Mouse (Mus musculus) limb, embryonic 14.5 days (tissue): Measurements from ENCODE around the gene Rad51. TPM values are rescaled to one million over a fixed set of nuclear protein-coding genes. Genes with fewer than 3 reads are reported as not detected.

Experiments
- ATAC-seq: fragments of 200-750 bp; cut with Nextera tagmentation; 2 replicates; pipeline ENCODE4 v1.8.0; 2017; ENCODE audit warnings: low read depth, moderate number of reproducible peaks, moderate TSS enrichment; ENCODE audit not compliant: low FRiP score
- DNase-seq: peaks from one replicate; pipeline ENCODE4 v3.0.0-alpha.2; 2015; ENCODE audit warnings: low spot score
- H3K27ac ChIP-seq: fragments of 300-500 bp; sonication (generic); replicated peaks from 2 replicates; pipeline ENCODE4 v1.5.1; 2014; ENCODE audit warnings: low read depth, mild to moderate bottlenecking, low read length, moderate library complexity, mixed read lengths
- H3K27me3 ChIP-seq: fragments of 300-500 bp; sonication (generic); 2 replicates; pipeline ENCODE4 v1.6.1; 2014; ENCODE audit warnings: low read length, mixed read lengths; ENCODE audit not compliant: control insufficient read depth, insufficient read depth
- H3K36me3 ChIP-seq: fragments of 300-500 bp; sonication (generic); 2 replicates; pipeline ENCODE4 v1.6.1; 2014; ENCODE audit warnings: mild to moderate bottlenecking, low read length, moderate library complexity, mixed read lengths; ENCODE audit not compliant: control insufficient read depth, insufficient read depth
- H3K4me1 ChIP-seq: fragments of 300-500 bp; sonication (generic); 2 replicates; pipeline ENCODE4 v1.6.1; 2014; ENCODE audit warnings: antibody characterized with exemption, low read length, mixed read lengths; ENCODE audit not compliant: control insufficient read depth, insufficient read depth
- H3K4me2 ChIP-seq: fragments of 300-500 bp; sonication (generic); replicated peaks from 2 replicates; pipeline ENCODE4 v1.6.1; 2014; ENCODE audit warnings: low read depth, mild to moderate bottlenecking, low read length, moderate library complexity; ENCODE audit not compliant: severe bottlenecking
- H3K4me3 ChIP-seq: fragments of 300-500 bp; sonication (generic); replicated peaks from 2 replicates; pipeline ENCODE4 v1.5.1; 2014; ENCODE audit warnings: low read length
- H3K9ac ChIP-seq: fragments of 300-500 bp; sonication (generic); 2 replicates; pipeline ENCODE4 v1.6.1; 2014; ENCODE audit warnings: mild to moderate bottlenecking, low read depth, low read length, moderate library complexity; ENCODE audit not compliant: severe bottlenecking
- H3K9me3 ChIP-seq: fragments of 300-500 bp; sonication (generic); 2 replicates; pipeline ENCODE4 v1.6.1; 2016; ENCODE audit warnings: low read length; ENCODE audit not compliant: control insufficient read depth
- POLR2A ChIP-seq: fragments of 200-500 bp; IDR thresholded peaks from 2 replicates; pipeline ENCODE4 v1.8.0; 2012; ENCODE audit warnings: inconsistent platforms, mild to moderate bottlenecking, moderate library complexity, borderline replicate concordance; ENCODE audit not compliant: insufficient read depth, insufficient read length; ENCODE audit errors: extremely low read depth
- WGBS: fragments of 180-500 bp; shearing (Covaris S2); extraction: QIAGEN DNeasy Blood & Tissue Kit; methylation state at CpG from one replicate; pipeline ENCODE4 v1.1.7; 2014; 5-methylcytosine and 5-hydroxymethylcytosine counted together
- polyA plus RNA-seq, 2 experiments: library from polyadenylated mRNA; depleted of rRNA in 1 of 2; stranded (reverse) in 1 of 2; unstranded in 1 of 2; fragments of >200 nt; fragmentation: Nextera tagmentation in 1 of 2; extraction: Ambion mirVana in 1 of 2; gene quantifications; 2 replicates each; pipeline versions ENCODE4 v1.2.1 to v1.2.3; 2012 to 2014

Gene Rad51
- polyA plus RNA-seq, 2 experiments: 38.6 to 41.5 TPM

DNA sequence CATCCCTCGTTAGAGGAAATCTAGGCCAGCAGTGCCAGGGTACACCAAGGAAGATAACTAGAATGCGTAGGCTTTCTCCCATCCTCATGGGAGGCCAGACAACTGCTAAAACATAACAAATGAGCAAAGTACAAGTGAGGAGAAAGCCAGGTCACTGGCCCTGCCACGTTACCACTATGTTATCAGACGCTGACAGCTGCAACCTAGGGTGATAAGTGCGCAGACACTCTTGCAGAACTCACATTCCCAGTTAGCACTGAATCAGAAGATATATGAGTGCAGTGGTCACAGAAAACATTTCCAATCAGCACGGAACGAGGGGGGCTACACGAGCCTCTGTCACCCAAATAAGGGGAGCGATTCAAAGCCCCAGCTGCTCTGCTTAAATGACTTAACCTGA, 42.8 kb downstream of the Rad51 start:
- no peak for TF ChIP-seq POLR2A
- Histone ChIP-seq H3K36me3 (peaks cover 38% of the 10 kb centered on the region), H3K4me2 (peak overlapping the region; percentile 84; the same call in 1 of the 2 replicates), H3K9ac (no peak overlapping the region), H3K27ac (no peak overlapping the region), H3K9me3 (no peaks in the 10 kb centered on the region), H3K4me3 (no peak overlapping the region), H3K27me3 (no peaks in the 10 kb centered on the region), H3K4me1 (peaks cover 10% of the 10 kb centered on the region; the same call in 1 of the 2 replicates)
- ATAC-seq (no peak), DNase-seq (no peak)
- 89% methylated on average over 9 of the region's 9 CpGs for WGBS

- Histone ChIP-seq H3K4me3 (peak overlapping the region; percentile 99), H3K4me1 (peaks cover 10% of the 10 kb centered on the region; the same call in 1 of the 2 replicates), H3K9me3 (no peaks in the 10 kb centered on the region), H3K4me2 (peak overlapping the region; percentile 84), H3K9ac (peak overlapping the region; percentile 87), H3K27me3 (no peaks in the 10 kb centered on the region), H3K27ac (0 out of 2 replicates have a peak overlapping the region, but pooled peaks have one; percentile 33), H3K36me3 (peaks cover 30% of the 10 kb centered on the region)
- DNase-seq: no peak
- ATAC-seq: peak; percentile 7; the same call in 1 of the 2 replicates
- no peak for TF ChIP-seq POLR2A
- WGBS: 8% methylated on average over 32 of the region's 34 CpGs
These were observed 43.6 kb downstream of the Rad51 start for GRCm38 (mm10) chr2:119156081-119156680.

DNA sequence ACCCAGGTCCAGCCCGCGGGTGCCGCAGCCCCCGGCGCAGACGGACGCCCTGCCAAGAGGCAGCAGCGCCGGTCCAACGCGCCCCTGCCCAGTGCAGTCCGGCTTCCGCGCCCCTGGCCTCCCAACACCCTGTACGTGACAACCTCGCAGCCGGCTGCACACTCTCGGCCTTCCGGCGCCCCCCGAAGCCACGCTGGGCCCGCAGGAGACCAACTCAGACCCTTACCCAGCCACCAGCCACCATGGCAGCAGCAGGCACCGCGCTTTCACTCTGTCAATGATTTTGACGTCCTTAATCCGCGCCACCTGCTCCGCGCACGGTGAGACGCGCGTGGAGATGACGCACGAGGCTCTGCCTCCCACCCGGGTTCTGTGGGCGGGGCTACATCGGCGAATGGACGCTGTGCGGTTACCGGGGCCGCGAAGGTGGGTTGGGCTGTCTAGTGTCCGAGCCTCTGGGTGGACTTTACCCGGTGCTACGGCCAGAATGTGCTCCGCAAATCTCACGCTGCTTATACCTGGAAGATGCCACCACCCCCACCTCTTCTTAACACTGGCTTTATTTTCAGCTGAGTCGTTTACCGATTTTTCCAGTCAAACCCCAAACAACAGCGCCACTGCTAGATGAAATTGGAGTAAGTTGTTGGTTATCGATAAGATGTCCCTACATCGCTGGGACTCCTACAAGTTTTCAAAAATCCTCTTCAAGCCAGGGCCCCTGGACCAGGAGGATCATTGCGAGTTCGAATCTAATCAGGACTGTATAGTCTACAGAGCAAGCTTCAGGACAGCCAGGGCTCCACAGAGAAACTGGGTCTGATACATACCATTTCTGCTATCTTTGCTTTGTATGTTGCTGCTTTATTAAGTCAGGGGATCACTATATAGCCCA, 44.3 kb downstream of the Rad51 start, which contains the start of gene Rmdn3:
Gene Rmdn3 (minus strand): TSS at position 354 of the 892 bp plus-strand sequence.
- 0 out of 2 replicates have a peak within 1 kb of the TSS, but pooled peaks have one; percentile 33 for H3K27ac ChIP-seq
- peak; percentile 95 for ATAC-seq
- peaks cover 23% of the 10 kb centered on the region for H3K36me3 ChIP-seq
- peaks cover 10% of the 10 kb centered on the region; the same call in 1 of the 2 replicates for H3K4me1 ChIP-seq
- no peaks in the 10 kb centered on the region for H3K9me3 ChIP-seq
- peak; percentile 94 for DNase-seq
- no peaks in the 10 kb centered on the region for H3K27me3 ChIP-seq
- TF ChIP-seq POLR2A: peak; percentile 73; the same call in 1 of the 2 replicates
- peak within 1 kb of the TSS; percentile 87 for H3K9ac ChIP-seq
- 1% methylated on average over 42 of the region's 57 CpGs for WGBS
- peak within 1 kb of the TSS; percentile 84 for H3K4me2 ChIP-seq
- H3K4me3 ChIP-seq: peak within 1 kb of the TSS; percentile 99

DNA sequence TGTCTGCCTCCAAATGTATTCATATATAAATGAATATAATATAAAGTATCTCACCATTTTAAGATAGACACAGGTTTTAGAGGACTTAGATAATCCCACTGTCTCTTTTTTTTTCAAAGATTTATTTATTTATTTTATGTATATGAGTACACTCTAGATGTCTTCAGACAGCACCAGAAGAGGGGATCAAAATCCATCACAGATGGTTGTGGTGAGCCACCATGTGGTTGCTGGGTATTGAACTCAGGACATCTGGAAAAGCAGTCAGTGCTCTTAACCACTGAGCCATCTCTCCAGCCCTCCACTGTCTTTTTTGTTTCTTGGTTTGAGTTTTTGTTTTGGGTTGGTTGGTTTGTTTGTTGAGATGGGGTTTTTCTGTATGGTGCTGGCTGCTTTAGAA, 45.2 kb downstream of the Rad51 start:
- Histone ChIP-seq H3K27ac (no peak overlapping the region), H3K36me3 (peaks cover 14% of the 10 kb centered on the region), H3K9me3 (no peaks in the 10 kb centered on the region), H3K4me3 (no peak overlapping the region), H3K27me3 (no peaks in the 10 kb centered on the region), H3K9ac (no peak overlapping the region), H3K4me2 (no peak overlapping the region), H3K4me1 (peaks cover 10% of the 10 kb centered on the region; the same call in 1 of the 2 replicates)
- DNase-seq (no peak), ATAC-seq (no peak)
- TF ChIP-seq POLR2A: no peak

GRCm38 (mm10) chr2:119161247-119161646, 48.7 kb downstream of the Rad51 start:
- no peak for TF ChIP-seq POLR2A
- 0 out of 2 replicates have a peak overlapping the region, but pooled peaks have one; percentile 12 for H3K9ac ChIP-seq
- no peaks in the 10 kb centered on the region for H3K36me3 ChIP-seq
- 57% methylated on average over 2 of the region's 2 CpGs for WGBS
- DNase-seq (no peak), ATAC-seq (no peak)
- no peak overlapping the region for H3K4me2 ChIP-seq
- H3K4me1 ChIP-seq: 0 out of 2 replicates have a peak, but pooled peaks cover 3% of the 10 kb centered on the region
- no peaks in the 10 kb centered on the region for H3K27me3 ChIP-seq
- no peak overlapping the region for H3K4me3 ChIP-seq
- no peaks in the 10 kb centered on the region for H3K9me3 ChIP-seq
- no peak overlapping the region for H3K27ac ChIP-seq
